Mouse (Mus musculus) left cerebral cortex, postnatal 14 days (tissue): ENCODE results near the gene Ogn. TPM values are rescaled to one million over a fixed set of nuclear protein-coding genes. Genes with fewer than 3 reads are reported as not detected.
"Not testable (repeated sequence)": the region's sequence is repeated elsewhere in the genome, so short reads cannot be mapped to it uniquely, and the experiment has no call there.

Source experiments
- DNase-seq, 2 experiments: peaks; one replicate each; pipeline ENCODE4 v3.0.0; 2021 to 2022; ENCODE audit warnings: low spot score in 2 of 2, mixed read lengths in 1 of 2
- intact Hi-C: fragments of 180-260 bp; cut with DNase I; formaldehyde crosslinking; loops from one replicate; pipeline ENCODE4 v1.15.1; 2025
- long read RNA-seq, 2 experiments: library from polyadenylated mRNA; stranded (forward); transcript quantifications; one replicate each; pipeline ENCODE4 v2.0.0; 2021
- total RNA-seq, 2 experiments: library from RNA; stranded (reverse); gene quantifications; 2 replicates each; pipeline ENCODE4 v1.2.3; 2021

Ogn gene
- total RNA-seq: 1 to 10 TPM; 5.4 to 7.3 TPM
- long read RNA-seq, experiment 1, partial matches to known transcripts: 1 of 3 reads
- long read RNA-seq, experiment 1, other reads (novel, unspliced or antisense): 0 of 3 reads
- long read RNA-seq, experiment 2, partial matches to known transcripts: 0 of 2 reads
- long read RNA-seq, experiment 2, other reads (novel, unspliced or antisense): 0 of 2 reads

DNA sequence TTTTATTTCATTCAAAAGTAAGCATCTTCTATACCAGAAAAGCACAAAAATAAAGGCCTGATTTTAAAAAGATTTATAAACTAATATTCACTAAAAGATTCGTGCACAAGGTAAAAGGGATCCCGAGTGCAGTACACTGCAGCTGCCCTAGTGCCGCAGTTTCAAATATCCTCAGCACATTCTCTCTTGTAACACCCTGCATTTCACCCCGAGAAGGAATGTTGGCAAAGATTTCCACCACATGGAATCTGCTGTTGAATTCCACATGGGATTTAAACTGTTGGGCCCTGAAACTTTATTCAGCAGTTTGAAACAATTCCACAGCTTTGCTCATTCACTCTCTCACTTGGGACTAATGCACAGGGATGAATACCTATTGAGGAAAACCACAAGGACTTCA is at the start of gene Ogn:
Gene Ogn (plus strand): TSS at position 333 of the 400 bp plus-strand sequence.
- no peak for DNase-seq
- intact Hi-C loops: no loop called here

DNA sequence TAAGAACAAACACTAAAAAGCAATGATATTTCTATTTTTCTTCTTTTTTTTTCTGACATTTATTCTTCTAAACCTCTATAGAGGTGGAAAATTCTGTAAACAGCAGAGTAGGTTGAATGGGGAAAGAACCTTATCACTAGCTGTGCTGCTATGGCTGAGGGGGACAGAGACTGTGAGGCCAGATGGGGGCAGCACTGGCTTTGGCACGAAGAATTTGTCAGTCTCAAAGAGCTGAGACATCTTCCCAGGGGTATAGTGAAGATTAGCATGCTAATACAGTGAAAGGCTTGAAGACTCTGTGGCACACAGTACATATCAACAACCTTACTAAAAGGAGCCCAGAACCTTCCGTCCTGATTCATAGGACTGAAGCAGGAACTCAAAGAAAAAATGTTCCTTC is 48.7 kb upstream of the Ogn start:
- DNase-seq: no peak
- intact Hi-C loops: no loop called here

DNA sequence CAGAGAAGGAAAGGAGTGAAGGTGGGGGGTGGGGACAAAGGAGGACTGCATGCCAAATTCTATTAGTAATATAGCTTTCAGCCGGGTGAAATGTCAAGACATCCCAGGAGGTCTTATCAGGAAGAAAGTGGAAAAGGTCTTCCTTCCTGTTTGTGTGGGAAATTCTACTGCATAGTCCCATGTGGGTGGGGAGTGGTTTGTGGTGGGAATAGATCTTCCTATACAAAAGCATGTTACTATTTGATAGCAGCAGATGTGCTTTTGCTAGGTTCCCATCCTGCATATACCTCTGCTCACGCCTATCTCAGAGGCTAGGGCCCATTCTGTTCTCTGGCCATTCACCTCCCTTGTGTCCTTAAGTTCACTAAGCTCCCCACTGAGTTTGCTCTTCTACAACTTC is 47.0 kb upstream of the Ogn start:
- intact Hi-C loops: no loop called here
- DNase-seq: no peak

DNA sequence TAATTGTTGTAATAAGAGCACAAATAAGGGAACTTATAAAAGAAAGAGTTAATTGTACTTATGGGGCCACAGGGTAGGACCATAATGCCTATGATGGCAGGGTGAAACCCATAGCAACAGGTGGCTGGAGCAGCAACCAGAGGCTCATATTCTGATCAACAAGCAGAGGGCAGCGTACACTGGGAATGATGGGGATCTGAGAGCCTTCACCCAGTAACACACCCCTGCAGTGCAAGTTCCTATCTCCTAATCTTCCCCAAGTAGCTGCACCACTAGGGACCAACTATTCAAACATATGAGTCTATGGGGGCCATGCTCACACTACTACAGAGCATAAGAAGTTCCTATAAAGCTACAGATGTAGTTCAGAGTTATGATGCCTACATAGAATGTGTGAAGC is 43.5 kb upstream of the Ogn start:
- intact Hi-C loops: no loop called here
- no peak for DNase-seq

DNA sequence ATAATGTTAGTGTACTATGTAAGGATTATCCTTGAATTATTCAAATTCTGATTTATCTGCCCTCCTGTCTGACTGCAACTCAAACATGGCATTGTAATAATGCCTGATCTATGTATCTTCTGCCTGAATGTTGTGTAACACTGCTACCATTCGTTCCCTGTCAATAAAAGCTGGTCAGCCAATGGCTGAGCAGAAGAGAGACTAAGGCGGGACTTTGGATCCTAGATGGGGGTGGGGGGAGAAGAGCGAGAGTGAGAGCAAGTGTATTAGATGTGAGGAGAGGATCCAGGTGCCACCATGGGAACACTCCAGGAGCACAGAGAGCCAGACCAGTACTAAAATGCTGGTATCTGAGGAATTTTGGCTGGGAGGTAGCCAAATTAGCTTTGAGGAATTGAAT is 37.5 kb upstream of the Ogn start:
- intact Hi-C loops: no loop called here
- DNase-seq: no peak

DNA sequence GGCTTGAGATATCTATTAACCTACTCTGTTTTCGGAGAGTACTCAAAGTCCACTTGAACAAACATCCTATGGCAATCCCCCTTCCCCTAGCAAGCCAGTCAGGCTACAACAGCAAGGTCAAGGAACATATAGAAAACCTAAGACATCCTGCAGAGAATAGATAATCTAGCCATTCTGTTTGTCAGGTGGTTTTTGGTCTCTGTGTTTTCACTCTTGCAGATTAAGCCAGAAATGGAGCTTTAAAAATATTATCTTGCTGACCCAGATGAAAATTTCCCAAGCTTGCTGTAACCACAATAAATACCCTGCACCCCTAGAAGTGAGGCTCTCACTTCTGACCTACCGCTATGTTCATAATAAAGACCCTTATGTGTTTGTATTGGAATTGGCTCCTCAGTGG is 36.4 kb upstream of the Ogn start:
- DNase-seq: no peak
- intact Hi-C loops: no loop called here

DNA sequence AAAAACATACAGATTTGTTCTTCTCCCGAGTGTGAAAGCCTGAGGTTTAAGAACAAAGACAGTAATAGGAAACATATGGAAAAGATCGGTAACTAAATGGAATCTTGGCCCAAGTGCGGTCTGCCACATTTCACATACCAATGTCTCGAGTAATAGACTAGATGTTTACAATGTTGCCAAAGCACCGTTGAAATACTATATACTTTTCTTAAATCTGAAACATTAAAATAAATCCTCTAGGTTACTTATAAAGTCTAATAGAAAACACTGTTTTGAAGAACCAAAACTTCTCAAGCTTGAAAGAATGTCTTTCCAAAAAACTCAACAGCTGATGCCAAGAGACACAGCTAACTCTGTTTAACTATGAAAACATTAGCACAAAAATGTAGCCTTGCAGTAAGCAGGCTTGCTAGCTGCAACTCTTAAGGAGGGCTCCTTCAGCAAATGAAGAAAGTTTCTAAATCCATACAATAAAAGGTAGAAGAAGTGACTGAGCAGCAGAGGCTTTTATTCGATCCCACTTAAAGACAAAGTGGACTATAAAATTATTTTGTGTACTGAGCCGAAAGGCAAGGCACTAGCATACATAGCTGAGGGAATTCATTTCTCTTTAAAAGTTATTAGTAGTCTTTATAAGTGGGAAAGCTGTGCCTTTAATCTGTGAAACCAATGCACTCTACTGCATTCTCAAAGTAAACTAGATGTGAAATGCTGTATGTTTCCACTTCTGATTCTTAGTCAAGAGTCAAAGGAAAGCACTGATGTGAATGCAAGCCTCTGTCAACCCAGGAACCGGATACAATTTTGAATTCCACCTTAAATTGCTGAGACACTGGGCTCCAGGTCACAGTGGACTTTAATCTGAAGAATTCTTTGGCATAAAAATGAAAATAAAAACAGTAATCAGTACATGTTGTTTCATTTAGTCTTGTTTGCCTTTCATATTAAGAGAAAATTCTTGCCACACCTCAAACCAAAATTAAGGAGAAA is 26.0 kb upstream of the Ogn start, which contains the start of gene Omd:
Gene Omd (plus strand): TSS at position 922 of the 990 bp plus-strand sequence.
- intact Hi-C loops: no loop called here
- no peak for DNase-seq

DNA sequence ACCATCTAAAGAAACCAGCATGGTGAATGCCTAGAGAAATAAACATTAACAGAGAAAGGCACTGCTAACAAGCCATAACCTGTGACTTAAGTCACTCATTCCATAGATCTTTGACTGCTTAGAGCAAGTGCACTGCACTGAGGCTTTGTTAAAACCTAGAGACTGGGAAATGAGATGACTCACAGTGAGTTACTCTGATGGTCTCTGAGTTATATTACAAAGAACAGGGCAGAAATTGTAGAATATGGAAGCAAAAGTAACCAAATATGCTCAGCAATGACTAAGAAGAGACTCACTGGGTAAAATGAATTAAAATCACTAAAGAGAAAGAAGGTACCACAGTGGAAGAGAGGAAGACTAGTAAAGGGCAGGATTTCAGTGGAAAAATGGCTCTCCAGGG is 24.0 kb upstream of the Ogn start:
- DNase-seq: no peak
- intact Hi-C loops: no loop called here

DNA sequence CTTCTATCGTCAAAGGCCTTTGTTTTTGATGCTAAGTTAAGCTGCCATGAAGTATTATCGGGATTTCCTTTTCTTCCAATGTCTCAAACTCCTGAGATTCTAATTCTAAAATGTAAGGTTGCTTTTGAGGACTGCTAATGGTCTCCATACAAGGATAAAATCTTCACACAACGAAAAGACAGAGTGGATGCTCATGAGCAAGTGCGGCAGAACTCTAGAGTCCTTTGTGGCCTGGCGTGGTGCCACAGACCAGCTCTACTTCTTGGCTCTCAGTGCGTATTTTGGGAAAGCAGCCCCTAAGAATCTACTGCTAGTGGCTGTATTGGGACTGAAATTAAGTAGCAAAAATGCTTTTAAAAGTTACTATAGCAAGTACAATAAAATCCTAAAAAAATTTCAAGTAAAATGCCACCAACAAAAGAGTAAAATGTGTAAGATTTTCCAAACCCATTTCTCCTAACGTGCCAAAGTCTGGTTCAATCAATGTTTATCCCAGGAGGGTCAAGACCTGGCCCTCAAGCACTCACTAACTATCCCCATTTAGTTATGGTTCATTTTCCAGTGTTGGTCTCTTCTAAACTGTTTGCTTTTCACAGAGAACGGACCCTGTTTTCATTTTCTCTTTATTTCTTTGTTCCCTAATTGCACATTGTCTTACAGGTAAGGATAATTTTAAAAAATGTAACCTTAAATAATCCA is 23.4 kb upstream of the Ogn start:
- intact Hi-C loops: no loop called here
- no peak for DNase-seq

DNA sequence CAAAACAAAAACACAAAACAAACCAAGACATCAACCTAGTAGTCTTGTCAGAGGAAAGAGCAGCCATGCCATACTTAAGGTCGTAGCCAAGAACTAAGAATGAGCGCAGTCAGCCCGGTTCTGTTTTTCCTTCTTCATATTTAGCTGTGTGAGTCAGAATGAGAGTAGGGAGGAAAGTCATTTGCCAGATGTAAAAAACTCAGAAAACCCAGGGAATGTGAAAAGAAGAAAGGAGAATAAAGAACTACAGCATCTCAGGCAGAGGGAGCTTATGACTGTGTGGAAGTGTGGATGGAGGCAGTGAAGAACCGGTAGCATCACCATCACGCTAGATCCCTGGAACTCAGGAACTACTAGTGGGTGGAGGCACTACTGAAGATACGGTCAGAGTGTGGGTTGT is 21.8 kb upstream of the Ogn start:
- no peak for DNase-seq
- intact Hi-C loops: no loop called here

DNA sequence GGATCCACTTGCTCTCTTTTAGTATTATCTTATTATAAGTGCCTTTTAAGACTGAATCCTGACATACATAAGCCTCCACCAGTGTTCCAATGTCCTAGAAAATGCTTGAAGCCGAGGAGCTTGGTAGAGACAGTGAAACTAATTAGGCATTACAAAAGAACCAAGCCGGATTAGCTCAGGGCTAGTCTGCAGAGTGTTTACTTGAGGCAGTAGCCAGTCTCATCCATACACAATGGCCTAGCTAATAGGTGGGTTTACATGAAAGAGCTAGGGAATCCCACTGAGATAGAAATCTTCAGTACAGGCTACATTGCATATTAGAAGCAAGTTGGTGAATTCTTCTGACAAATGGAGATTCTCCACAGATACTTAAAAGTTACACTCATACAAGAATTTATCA is 5.3 kb upstream of the Ogn start:
- intact Hi-C loops, DNase-seq: not testable (repeated sequence)

DNA sequence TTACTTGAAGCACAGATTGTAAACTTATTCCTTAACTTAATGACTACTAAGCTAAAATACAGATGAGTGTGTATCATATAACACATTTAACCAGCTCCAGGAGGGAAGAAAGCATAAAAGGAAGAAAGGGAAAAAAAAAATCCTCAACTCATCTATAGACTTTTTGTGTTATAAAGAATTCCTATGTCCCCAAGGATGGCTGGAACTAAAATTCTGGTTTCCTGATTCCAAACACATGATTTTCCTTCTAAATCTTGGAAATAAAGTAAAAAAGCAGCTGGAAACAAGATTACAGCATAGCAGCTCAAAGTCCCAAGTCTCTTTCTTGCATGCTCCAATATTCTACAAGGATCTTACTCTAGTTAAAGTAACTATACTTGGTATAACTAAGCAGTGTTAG is 4.2 kb upstream of the Ogn start:
- intact Hi-C loops: no loop called here

DNA sequence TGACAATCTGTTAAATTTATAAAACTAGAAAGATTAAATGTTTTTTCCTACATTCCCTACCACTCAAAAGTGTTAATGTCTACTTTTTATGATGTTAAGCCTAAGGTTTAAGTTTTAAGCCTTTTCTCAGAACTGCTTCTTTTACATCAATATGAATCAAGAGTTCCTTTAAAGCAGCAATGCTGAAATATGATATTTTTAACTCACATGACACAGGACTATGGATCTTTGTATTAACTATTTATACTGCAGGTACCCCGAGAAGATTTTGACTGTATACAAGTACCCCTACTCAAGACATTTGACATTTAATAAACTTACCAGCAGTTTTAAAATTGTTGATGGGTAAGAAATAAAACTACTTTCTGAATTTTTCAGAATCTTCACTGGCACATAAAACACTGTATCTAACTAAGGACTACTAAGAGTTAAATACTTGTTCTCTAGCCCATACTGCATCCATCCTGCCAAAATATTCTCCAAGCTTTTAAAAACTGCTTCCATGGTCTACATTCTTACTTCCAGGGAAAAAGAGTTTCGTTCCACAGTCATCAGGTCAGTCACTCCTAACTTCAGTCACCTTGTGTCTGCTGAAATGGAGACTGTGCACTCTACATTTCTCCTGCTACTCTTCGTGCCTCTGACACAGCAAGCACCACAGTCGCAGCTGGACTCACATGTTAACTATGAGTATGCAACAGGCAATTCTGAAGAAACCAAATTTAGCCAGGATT is 910 bp downstream of the Ogn start:
- no peak for DNase-seq
- intact Hi-C loops: no loop called here

More for the DNA sequence above, 4.2 kb upstream of the Ogn start:
- no peak for DNase-seq

DNA sequence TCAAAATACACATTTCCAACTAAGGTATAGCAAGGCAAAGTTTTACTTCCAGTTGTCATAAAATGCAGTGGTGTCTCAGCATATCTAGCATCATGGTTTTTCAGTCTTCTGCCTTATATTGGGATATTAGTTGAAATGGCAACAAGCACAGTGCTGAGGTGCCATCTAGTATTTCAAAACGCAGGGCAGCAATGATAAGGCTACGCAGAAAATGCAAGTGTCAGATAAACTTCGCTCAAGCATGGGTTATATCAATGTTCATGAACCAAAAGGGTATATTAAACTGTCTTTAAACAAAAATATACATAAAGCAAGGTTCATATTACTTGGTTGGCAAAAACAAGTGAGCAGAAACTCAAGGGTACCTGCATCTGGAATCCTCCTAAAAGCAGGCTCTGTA is 9.2 kb downstream of the Ogn start:
- intact Hi-C loops: no loop called here
- no peak for DNase-seq

DNA sequence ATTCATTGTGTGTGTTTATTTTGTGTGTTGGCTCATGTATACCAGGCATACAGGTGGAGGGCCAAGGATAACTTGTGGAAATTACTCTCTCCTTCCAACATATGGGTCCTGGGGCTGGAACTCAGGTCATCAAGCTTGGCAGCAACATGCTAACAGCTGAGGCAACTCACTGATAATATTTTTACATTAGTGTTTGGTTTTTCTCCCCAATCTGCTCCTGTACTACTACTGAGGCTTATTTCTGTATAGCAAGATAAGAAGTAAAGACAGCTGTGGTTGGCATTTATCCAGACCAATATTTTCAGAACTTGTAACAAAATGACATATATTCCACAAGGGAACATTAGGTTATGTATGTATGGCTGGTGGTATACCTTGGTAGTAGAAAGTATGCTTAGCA is 10.5 kb downstream of the Ogn start:
- intact Hi-C loops: no loop called here
- DNase-seq: no peak

DNA sequence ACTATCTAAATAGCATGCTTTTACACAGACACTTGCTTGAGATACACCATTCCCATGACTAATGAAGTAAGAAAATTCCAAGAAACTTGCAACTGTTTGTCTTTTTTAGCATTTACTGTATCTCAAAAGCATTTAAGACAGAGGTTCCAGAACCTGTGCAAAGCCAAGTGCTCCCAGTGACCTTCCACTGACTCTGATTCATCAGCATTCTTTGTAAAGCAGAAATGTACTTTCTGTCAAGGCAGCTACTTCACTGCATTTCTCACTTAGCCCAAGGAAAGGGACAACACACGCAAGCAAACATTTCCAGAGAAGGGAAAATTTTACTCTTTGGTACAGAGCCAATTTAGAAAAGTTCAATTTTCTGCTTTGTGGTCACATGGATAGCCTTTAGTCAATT is 15.4 kb downstream of the Ogn start:
- intact Hi-C loops: no loop called here
- no peak for DNase-seq

DNA sequence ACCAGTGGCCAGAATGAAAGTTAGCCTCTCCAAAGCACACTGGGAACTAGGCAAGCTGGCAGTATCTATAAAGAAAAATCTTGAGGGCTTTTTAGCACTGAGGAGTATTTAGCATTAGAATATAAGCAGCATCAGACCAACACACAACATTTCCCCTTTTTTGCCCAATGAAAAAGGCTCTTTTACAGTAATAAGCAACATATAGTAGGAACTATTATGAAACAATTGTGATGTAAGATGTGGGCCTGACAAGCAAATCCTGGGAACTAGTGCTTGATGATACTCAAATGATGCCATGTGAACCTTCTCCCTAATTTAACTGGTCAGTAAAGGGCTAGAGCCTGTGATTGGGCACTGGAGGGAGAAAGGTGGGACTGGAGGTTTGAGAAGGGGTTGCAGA is 20.3 kb downstream of the Ogn start:
- intact Hi-C loops: no loop called here

DNA sequence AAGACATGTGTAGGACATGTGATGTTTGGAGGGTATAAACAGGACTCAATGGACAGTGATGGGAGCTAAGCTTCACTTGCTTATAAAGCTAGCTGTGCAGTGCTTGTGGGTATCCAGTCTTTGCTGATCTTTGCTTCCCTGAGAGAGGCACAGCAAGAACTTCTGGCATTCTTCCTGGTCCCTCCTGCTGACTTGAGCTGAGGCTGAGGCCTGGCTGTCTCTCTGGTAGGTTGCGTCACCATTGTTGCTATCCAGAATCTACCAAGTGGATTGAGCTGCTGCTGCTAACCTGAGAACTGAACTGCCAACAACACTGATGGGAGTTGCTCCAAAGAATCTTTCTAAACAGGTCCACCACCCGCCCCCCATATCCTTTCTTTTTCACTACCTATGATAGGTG is 21.2 kb downstream of the Ogn start:
- no peak for DNase-seq
- intact Hi-C loops: no loop called here

More for the DNA sequence above, 20.3 kb downstream of the Ogn start:
- DNase-seq: no peak

DNA sequence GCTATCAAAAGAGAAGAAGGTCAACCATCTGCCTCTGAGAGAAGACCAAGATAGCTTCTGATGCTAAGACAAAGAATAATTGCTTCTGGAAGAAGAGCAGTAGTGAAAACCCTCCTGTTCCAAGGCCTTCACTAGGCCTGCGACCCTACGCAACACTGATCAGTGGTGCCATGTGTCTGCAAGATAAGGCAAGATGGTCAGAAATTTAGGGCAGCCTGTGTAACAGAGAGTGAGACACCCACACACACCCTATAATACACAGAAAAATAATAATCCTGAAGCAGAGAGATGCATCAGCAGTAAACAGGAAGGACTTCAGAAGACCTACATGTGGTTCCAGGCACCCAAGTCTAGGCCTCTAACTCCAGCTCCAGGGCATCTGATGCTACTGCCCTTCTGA is 32.1 kb downstream of the Ogn start:
- DNase-seq: no peak
- intact Hi-C loops: loop anchor here (10.0 kb wide), 1 partner anchor 315 kb away; the partner anchor contains the start of gene Fgd3

DNA sequence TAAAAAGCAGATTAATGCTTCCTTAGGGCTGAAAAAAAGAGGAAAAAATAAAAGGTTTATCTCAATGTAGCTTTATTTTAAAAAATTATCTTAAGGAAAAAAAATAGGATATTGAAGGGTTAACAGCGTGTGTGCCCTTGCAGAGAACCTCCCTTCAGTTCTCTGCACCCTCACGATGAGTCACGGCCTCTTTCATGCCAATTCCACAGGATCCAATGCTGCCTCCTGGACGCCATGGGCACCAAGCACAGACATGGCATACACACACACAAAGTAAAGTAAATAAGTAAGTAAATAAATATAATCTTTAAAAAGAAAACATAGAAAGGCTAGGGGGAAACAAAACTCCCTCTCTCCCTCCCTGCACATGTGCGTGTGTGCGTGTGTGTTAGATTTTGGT is 34.8 kb downstream of the Ogn start:
- no peak for DNase-seq
- intact Hi-C loops: loop anchor here (10.0 kb wide), 1 partner anchor 318 kb away; the partner anchor contains the start of gene Fgd3
